Mouse (Mus musculus) kidney, adult 2 months (tissue): Measurements from ENCODE around the gene Hs6st1. TPM values are rescaled to one million over a fixed set of nuclear protein-coding genes. Genes with fewer than 3 reads are reported as not detected.
A peak's percentile ranks its signal among the peaks of the same experiment; 100 is the strongest.

Source experiments
- DNase-seq: peaks from one replicate; pipeline ENCODE4 v3.0.0; 2021
- H3K27ac ChIP-seq: fragments of 200-500 bp; 2 replicates; pipeline ENCODE4 v1.5.1; 2012; ENCODE audit warnings: low read depth, low read length, control low read depth, inconsistent platforms; ENCODE audit not compliant: insufficient read depth
- H3K27me3 ChIP-seq: fragments of 200-500 bp; replicated peaks from 2 replicates; pipeline ENCODE4 v1.6.1; 2012; ENCODE audit warnings: mild to moderate bottlenecking, moderate library complexity, low read length, inconsistent platforms; ENCODE audit not compliant: control insufficient read depth, insufficient read depth
- H3K36me3 ChIP-seq: fragments of 200-500 bp; 2 replicates; pipeline ENCODE4 v1.6.1; 2012; ENCODE audit warnings: mild to moderate bottlenecking, moderate library complexity, low read length, inconsistent platforms; ENCODE audit not compliant: control insufficient read depth, insufficient read depth
- H3K4me1 ChIP-seq: fragments of 200-500 bp; 2 replicates; pipeline ENCODE4 v1.6.1; 2011; ENCODE audit warnings: low read length; ENCODE audit not compliant: control insufficient read depth, insufficient read depth
- H3K4me3 ChIP-seq: fragments of 200-500 bp; 2 replicates; pipeline ENCODE4 v1.5.1; 2011; ENCODE audit warnings: mild to moderate bottlenecking, low read depth, low read length, control low read depth; ENCODE audit not compliant: insufficient read depth
- CTCF ChIP-seq: fragments of 200-500 bp; conservative IDR thresholded peaks from 2 replicates; pipeline ENCODE4 v1.5.1; 2011; ENCODE audit warnings: low read depth, mild to moderate bottlenecking, control low read depth, low read length, moderate library complexity, mixed read lengths; ENCODE audit not compliant: insufficient read depth, insufficient read length
- POLR2A ChIP-seq: fragments of 200-500 bp; IDR thresholded peaks from one replicate; pipeline ENCODE4 v1.6.1; 2011; ENCODE audit warnings: low read depth, low read length, control low read depth
- WGBS: fragments of 180-500 bp; shearing (Covaris S2); methylation state at CpG from one replicate; pipeline ENCODE4 v1.1.7; 2018; 5-methylcytosine and 5-hydroxymethylcytosine counted together
- polyA plus RNA-seq: library from polyadenylated mRNA; depleted of rRNA; stranded (reverse); fragments of >200 nt; gene quantifications from 2 replicates; pipeline ENCODE4 v1.2.3, GENCODE M21; 2012

Gene Hs6st1
- polyA plus RNA-seq, 1 experiment: 123 TPM

DNA sequence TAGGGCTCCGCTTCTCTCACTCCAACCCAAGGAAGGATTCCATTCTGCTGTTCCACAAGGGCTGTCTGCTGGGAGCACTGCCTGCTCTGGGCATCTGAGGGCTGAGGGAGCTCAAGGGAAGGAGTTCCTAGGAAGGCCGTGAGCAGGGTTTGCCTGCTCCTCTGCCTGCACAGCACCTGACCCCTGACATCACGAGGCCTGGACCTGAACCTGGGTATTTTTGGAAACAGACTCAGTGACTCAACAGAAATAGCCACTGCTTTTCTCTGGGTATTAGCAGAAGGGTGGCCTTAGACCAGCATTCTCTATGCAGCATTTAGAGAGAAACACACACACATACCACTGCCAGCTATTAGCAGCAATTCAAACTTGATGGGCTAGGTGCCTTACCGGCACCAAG lies 30.2 kb downstream of the Hs6st1 start:
- WGBS: 50% methylated on average over 4 of the region's 4 CpGs
- Histone ChIP-seq H3K27me3 (no peaks in the 10 kb centered on the region), H3K36me3 (peaks cover 1% of the 10 kb centered on the region; the same call in 1 of the 2 replicates), H3K4me1 (peaks cover 32% of the 10 kb centered on the region), H3K4me3 (no peak overlapping the region), H3K27ac (no peak overlapping the region)
- TF ChIP-seq CTCF: no peak
- TF ChIP-seq POLR2A: no peak
- no peak for DNase-seq

DNA sequence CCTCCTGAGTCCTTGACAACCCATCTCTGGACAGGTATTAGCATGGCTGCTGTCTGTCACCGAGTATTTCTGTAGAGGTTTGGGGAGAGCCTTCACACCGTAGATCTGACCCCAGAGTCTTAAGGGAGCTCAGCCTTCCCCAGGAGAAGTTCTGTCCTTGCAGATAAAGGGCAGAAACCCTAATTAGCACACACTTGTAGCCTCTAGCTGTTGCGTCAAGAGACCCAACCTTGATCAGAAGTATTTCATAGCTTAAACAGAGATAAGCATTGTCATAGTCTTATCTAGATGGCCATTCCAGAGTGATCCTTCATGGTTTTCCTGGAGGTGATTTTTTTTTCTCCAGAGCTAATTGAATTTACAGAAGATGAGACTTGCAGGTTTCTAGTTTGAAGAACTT lies 32.2 kb downstream of the Hs6st1 start:
- TF ChIP-seq POLR2A (no peak), CTCF (no peak)
- 89% methylated on average over 3 of the region's 3 CpGs for WGBS
- peaks cover 8% of the 10 kb centered on the region; the same call in 1 of the 2 replicates for H3K36me3 ChIP-seq

DNA sequence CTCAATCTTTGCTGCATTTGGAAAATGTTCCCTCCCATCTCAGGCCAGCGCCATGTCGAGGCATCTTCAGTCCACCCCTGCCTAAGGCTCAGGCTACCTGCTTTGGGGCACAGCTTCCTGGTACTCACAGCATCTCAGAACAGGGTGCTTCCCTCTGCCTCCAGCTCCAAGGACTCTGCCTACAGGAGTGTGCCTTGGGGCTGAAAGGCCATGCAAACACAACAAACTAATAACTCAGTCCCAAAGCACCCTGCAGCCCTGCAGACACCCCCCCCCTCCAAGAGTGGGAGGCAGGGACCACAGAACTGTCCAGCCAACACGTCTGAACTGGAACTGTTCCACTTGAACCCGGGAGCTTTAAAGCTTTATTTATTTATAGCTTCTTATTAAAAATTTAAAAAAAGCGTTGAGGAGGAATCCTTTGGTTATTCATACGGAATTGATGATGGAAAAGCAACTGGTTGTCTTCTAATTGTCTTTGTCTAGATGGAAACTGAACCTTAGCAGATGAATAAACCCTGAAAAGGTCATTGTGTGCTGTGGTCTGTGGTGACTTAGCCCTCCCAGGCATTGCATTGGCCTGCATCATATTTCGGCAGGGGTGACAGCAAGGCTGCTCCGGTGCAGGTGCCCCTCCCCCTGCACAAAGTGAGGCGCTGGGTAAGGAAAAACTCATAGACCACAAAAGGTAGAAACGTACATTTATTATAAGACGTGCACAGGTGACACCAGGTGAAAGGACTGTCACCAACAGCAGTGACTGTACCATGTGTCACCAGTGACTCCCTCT lies 37.9 kb downstream of the Hs6st1 start:
- Histone ChIP-seq H3K4me3 (no peak overlapping the region), H3K36me3 (peaks cover 12% of the 10 kb centered on the region), H3K4me1 (no peaks in the 10 kb centered on the region; the same call in 1 of the 2 replicates), H3K27me3 (no peaks in the 10 kb centered on the region), H3K27ac (no peak overlapping the region)
- no peak for DNase-seq
- 66% methylated on average over 11 of the region's 11 CpGs for WGBS
- no peak for TF ChIP-seq CTCF
- no peak for TF ChIP-seq POLR2A

More for the DNA sequence above, 32.2 kb downstream of the Hs6st1 start:
- Histone ChIP-seq H3K4me3 (no peak overlapping the region), H3K27me3 (no peaks in the 10 kb centered on the region), H3K27ac (no peak overlapping the region), H3K4me1 (peaks cover 29% of the 10 kb centered on the region)
- DNase-seq: no peak

DNA sequence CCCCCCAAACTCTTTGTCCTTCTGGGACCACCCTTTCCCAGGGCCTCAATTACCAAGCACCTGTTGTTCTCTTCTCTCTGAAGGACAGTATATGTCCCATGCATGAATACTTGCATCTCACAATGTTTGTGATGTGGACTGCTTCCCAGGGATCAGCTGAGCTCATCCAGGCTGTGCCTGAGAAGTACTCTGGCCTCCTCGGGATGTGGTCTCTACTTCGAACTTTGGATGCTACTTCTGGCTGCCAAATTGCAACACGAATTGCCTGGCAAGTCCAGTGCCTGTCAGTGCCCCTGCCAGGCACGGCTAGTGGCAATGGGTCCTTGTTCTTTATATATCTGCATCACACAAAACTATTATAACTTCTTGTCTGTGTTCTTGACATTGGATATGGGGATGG lies 41.8 kb downstream of the Hs6st1 start:
- TF ChIP-seq CTCF: no peak
- TF ChIP-seq POLR2A: no peak
- Histone ChIP-seq H3K4me3 (no peak overlapping the region), H3K36me3 (peaks cover 5% of the 10 kb centered on the region), H3K27ac (no peak overlapping the region), H3K27me3 (no peaks in the 10 kb centered on the region), H3K4me1 (no peaks in the 10 kb centered on the region)
- DNase-seq: peak; percentile 56
- WGBS: 59% methylated on average over 4 of the region's 4 CpGs

DNA sequence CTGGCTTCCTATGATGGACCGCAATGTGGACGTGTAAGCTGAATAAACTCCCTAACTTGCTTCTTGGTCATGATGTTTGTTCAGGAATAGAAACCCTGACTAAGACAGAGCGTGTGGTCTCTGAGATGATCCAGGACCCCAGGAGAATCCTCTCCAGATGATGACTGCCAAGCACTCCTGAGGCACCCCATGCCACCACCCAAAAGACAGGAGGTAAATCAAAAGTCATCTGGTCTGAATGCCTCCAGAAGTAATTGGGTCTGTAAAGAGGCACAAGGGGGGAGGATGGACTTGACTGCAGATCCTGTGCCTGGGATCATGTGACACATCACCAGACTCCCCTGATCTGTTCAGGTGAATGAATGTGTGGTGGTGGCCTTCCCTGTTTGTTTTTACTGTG lies 44.5 kb downstream of the Hs6st1 start:
- WGBS: 87% methylated on average over 3 of the region's 3 CpGs
- no peak for TF ChIP-seq CTCF
- TF ChIP-seq POLR2A: no peak
- DNase-seq: no peak

DNA sequence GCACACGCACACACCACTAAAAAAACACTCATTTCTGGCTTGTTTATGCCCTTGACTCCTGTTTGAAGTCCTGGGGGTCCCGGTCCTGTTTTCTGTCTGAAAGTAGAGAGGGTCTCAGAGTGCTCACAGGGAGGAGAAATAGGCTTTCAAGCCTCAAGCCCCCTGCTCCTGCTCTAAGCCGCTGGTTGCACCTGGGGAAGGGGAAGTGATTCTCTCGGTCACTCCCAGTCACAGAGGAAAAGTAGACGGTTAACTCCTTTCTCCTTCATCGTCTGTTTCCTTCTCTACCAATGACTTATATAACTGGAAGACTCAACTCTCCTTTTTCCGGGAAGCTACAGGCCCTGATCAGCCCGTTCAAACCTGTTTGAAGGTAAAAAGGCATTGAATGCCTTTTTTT lies 45.5 kb downstream of the Hs6st1 start:
- no peaks in the 10 kb centered on the region for H3K27me3 ChIP-seq
- TF ChIP-seq CTCF: no peak
- no peak for TF ChIP-seq POLR2A
- WGBS: 77% methylated on average over 8 of the region's 8 CpGs
- no peak for DNase-seq
- H3K27ac ChIP-seq: no peak overlapping the region
- no peak overlapping the region for H3K4me3 ChIP-seq
- no peaks in the 10 kb centered on the region for H3K4me1 ChIP-seq
- H3K36me3 ChIP-seq: no peaks in the 10 kb centered on the region

More for the DNA sequence above, 44.5 kb downstream of the Hs6st1 start:
- H3K4me1 ChIP-seq: no peaks in the 10 kb centered on the region
- H3K27me3 ChIP-seq: no peaks in the 10 kb centered on the region
- no peak overlapping the region for H3K27ac ChIP-seq
- no peaks in the 10 kb centered on the region for H3K36me3 ChIP-seq
- H3K4me3 ChIP-seq: no peak overlapping the region

DNA sequence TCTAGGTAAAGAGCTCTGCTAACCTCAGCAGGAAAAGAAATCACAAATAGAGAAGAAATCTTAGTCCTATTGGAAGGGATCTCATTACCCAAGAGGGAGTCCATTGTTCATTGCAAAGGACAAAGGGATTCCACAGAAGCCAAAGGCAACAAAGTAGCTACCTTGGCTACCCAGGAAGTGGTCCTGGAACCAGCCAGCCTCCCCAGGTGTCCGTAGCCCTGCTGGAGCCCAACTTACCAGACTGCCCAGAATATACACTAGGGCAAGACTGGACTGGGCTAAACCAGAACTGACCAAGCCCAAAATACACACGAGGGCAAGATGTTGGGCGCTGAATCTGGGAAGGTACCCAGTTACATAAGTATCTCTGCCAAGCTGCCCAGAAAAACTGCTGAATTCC lies 46.6 kb downstream of the Hs6st1 start:
- DNase-seq: peak; percentile 33
- Histone ChIP-seq H3K4me1 (no peaks in the 10 kb centered on the region), H3K36me3 (no peaks in the 10 kb centered on the region), H3K27ac (no peak overlapping the region), H3K27me3 (no peaks in the 10 kb centered on the region), H3K4me3 (no peak overlapping the region)
- 77% methylated on average over 3 of the region's 3 CpGs for whole genome bisulfite sequencing
- no peak for TF ChIP-seq CTCF
- TF ChIP-seq POLR2A: no peak

DNA sequence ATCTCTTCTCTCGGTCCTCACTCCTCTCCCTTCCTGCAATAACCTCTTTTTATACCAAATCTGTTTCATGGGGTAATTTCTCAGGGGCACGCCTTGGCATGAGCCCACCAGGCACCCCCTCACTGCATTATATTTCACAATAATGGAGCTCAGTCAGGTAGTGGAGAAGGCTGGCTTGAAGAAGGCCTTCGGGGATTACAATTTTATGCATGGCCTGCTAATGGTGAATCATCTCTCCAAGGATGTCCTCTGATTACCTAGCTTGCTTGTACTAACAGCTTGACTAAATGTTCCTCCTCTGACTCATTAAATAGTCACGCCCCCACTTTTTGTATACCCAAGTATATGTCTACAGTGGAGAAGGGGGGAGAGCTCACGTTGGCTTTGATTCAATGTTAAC lies 48.3 kb downstream of the Hs6st1 start:
- no peaks in the 10 kb centered on the region for H3K4me1 ChIP-seq
- no peak for DNase-seq
- H3K36me3 ChIP-seq: no peaks in the 10 kb centered on the region
- WGBS: 76% methylated on average over 5 of the region's 5 CpGs
- H3K4me3 ChIP-seq: no peak overlapping the region
- H3K27ac ChIP-seq: no peak overlapping the region
- no peak for TF ChIP-seq CTCF
- no peak for TF ChIP-seq POLR2A
- H3K27me3 ChIP-seq: no peaks in the 10 kb centered on the region
